Mouse (Mus musculus): Measurements from ENCODE around the gene Map1a. TPM values are rescaled to one million over a fixed set of nuclear protein-coding genes. Genes with fewer than 3 reads are reported as not detected.
A peak's percentile ranks its signal among the peaks of the same experiment; 100 is the strongest.

The Map1a gene
- polyA plus RNA-seq, 1 experiment from 2014 or later = 2.1 TPM

DNA sequence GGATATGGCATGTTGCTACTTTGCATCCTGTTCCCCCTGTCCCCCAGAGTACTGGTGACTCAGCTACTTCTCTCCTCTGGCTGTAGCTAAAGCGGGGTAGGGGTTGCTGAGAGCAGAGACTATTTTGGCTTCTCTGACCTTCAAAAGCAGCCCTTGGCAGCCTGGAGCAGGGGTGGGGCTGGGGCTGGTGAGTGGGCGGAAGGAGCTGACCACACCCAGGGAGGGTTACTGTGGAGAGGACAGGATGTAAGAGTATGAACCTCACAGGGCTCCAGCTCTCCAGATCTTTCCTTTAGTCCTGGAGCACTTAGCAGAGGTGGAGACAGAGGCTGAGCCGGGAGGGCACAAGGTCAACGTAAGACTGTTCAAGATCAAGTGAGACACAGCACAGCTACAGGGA lies 4.8 kb downstream of the Map1a start:
- Histone ChIP-seq H3K27me3 (ENCODE audit: control insufficient read depth, insufficient read depth, low read length) (no peaks in the 10 kb centered on the region), H3K4me3 (ENCODE audit: low read depth, low read length) (peak overlapping the region; percentile 52), H3K9me3 (ENCODE audit: control insufficient read depth, low read length) (no peaks in the 10 kb centered on the region), H3K9ac (ENCODE audit: low read length) (no peak overlapping the region), H3K27ac (replicated peaks) (no peak overlapping the region; the same call in 1 of the 2 replicates), H3K36me3 (ENCODE audit: control insufficient read depth, insufficient read depth, low read length) (no peaks in the 10 kb centered on the region), H3K4me2 (replicated peaks; ENCODE audit: low read depth) (peak overlapping the region; percentile 65), H3K4me1 (replicated peaks; ENCODE audit: control insufficient read depth, insufficient read depth) (peaks cover 7% of the 10 kb centered on the region; the same call in 1 of the 2 replicates)
- no peak for TF ChIP-seq EP300 (optimal IDR thresholded peaks at IDR 0.05)
- no peak for TF ChIP-seq CTCF (IDR thresholded peaks at IDR 0.05; ENCODE audit: low read depth)
- ATAC-seq (ENCODE audit: low FRiP score, low TSS enrichment) = peak; percentile 45
- WGBS = 6% methylated on average over 4 of the region's 4 CpGs
- peak; percentile 38 for DNase-seq (ENCODE audit: low spot score)

GRCm38 (mm10) chr2:121294753-121295607 lies 5.6 kb downstream of the Map1a start:
- WGBS = 2% methylated on average over 18 of the region's 18 CpGs
- Histone ChIP-seq H3K4me1 (replicated peaks; ENCODE audit: control insufficient read depth, insufficient read depth) (peaks cover 7% of the 10 kb centered on the region; the same call in 1 of the 2 replicates), H3K27ac (replicated peaks) (peak overlapping the region; percentile 56), H3K36me3 (ENCODE audit: control insufficient read depth, insufficient read depth, low read length) (no peaks in the 10 kb centered on the region), H3K9me3 (ENCODE audit: control insufficient read depth, low read length) (no peaks in the 10 kb centered on the region), H3K9ac (ENCODE audit: low read length) (peak overlapping the region; percentile 58), H3K4me3 (ENCODE audit: low read depth, low read length) (peak overlapping the region; percentile 52), H3K4me2 (replicated peaks; ENCODE audit: low read depth) (peak overlapping the region; percentile 65), H3K27me3 (ENCODE audit: control insufficient read depth, insufficient read depth, low read length) (no peaks in the 10 kb centered on the region)
- DNase-seq (ENCODE audit: low spot score) (peak; percentile 54), ATAC-seq (ENCODE audit: low FRiP score, low TSS enrichment) (peak; percentile 51; the same call in 1 of the 2 replicates)
- TF ChIP-seq CTCF (IDR thresholded peaks at IDR 0.05; ENCODE audit: low read depth) (no peak), EP300 (optimal IDR thresholded peaks at IDR 0.05) (no peak)

DNA sequence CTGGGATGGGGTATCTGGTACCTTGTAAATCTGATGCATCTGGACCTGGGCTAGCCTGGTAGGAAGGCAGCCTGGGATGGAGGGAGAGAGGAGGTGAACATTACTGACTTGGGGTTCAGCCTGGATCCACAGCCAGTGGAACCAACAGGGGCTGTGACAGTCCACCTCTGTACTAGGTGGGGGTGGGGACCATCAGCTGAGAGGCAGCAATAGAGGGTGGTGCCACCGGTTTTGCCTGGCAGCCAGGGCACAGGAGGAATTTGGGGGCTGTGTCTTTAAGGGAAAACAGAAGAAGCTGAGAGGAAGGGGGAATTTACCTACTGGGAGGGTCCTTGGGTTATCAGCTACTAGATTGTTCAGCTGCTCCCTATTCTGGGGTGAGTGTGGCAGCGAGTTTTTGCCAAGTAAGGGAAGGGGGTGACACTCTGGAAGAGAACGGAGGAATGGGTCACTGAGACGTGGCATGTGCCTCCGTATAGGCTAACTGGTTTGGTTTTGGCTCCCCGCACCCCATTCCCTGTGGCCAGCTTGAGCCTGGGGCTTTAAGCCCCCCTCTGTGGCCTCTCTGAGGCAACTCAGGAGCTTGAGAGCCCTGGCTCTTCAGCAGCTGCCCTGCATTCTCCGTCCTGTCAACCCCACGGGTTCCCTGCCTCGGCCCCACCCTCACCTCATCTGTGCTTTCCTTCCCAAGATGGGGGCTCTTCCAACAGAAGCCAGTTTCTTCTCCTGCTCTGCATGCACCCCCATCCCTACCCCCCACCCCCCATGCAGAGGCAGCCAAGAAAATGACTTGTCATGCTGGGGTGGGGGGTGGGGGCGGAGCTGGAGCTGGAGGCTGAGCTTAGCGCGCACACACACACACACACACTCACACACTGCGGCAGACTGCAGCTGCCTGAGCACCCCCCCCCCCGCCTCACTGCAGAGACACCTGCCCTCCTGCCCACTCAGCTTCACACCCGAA lies 6.5 kb downstream of the Map1a start:
- WGBS = 4% methylated on average over 15 of the region's 15 CpGs
- H3K36me3 ChIP-seq (ENCODE audit: control insufficient read depth, insufficient read depth, low read length) = no peaks in the 10 kb centered on the region
- peak; percentile 50 for DNase-seq (ENCODE audit: low spot score)
- H3K4me3 ChIP-seq (ENCODE audit: low read depth, low read length) = peak overlapping the region; percentile 52
- peaks cover 7% of the 10 kb centered on the region; the same call in 1 of the 2 replicates for H3K4me1 ChIP-seq (replicated peaks; ENCODE audit: control insufficient read depth, insufficient read depth)
- TF ChIP-seq CTCF (IDR thresholded peaks at IDR 0.05; ENCODE audit: low read depth) = no peak
- no peak for TF ChIP-seq EP300 (optimal IDR thresholded peaks at IDR 0.05)
- no peaks in the 10 kb centered on the region for H3K27me3 ChIP-seq (ENCODE audit: control insufficient read depth, insufficient read depth, low read length)
- no peaks in the 10 kb centered on the region for H3K9me3 ChIP-seq (ENCODE audit: control insufficient read depth, low read length)
- peak overlapping the region; percentile 58 for H3K9ac ChIP-seq (ENCODE audit: low read length)
- ATAC-seq (ENCODE audit: low FRiP score, low TSS enrichment) = peak; percentile 22; the same call in 1 of the 2 replicates
- peak overlapping the region; percentile 65 for H3K4me2 ChIP-seq (replicated peaks; ENCODE audit: low read depth)
- H3K27ac ChIP-seq (replicated peaks) = peak overlapping the region; percentile 56

GRCm38 (mm10) chr2:121296754-121297231 lies 7.4 kb downstream of the Map1a start:
- WGBS = 25% methylated on average over 6 of the region's 6 CpGs
- H3K4me1 ChIP-seq (replicated peaks; ENCODE audit: control insufficient read depth, insufficient read depth) = peaks cover 7% of the 10 kb centered on the region; the same call in 1 of the 2 replicates
- H3K36me3 ChIP-seq (ENCODE audit: control insufficient read depth, insufficient read depth, low read length) = no peaks in the 10 kb centered on the region
- peak overlapping the region; percentile 52 for H3K4me3 ChIP-seq (ENCODE audit: low read depth, low read length)
- no peak for TF ChIP-seq EP300 (optimal IDR thresholded peaks at IDR 0.05)
- no peak for TF ChIP-seq CTCF (IDR thresholded peaks at IDR 0.05; ENCODE audit: low read depth)
- H3K4me2 ChIP-seq (replicated peaks; ENCODE audit: low read depth) = peak overlapping the region; percentile 65
- DNase-seq (ENCODE audit: low spot score) = no peak
- no peaks in the 10 kb centered on the region for H3K9me3 ChIP-seq (ENCODE audit: control insufficient read depth, low read length)
- H3K9ac ChIP-seq (ENCODE audit: low read length) = no peak overlapping the region
- ATAC-seq (ENCODE audit: low FRiP score, low TSS enrichment) = no peak
- H3K27ac ChIP-seq (replicated peaks) = no peak overlapping the region
- H3K27me3 ChIP-seq (ENCODE audit: control insufficient read depth, insufficient read depth, low read length) = no peaks in the 10 kb centered on the region

DNA sequence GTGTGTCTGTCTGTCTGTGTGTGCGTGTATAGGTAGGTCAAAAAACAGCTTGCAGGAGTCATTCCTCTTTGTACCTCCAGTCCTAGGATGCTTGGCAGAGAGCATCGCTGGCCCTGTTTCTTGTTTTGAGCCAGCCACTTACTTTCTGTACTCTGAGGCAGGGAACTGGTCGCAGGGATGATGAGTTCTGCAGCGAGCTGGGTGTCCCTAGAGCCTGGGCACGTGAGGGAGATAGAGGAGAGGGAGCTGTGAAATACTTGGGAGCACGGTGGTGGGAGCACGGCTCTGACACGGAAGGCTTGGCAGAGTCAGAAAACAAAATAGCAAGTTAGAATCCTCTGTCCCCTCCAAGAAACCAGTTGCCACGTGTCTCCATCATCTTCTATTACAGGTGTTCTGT lies 8.3 kb downstream of the Map1a start:
- ATAC-seq (ENCODE audit: low FRiP score, low TSS enrichment) (no peak), DNase-seq (ENCODE audit: low spot score) (no peak)
- no peak overlapping the region for H3K9ac ChIP-seq (ENCODE audit: low read length)
- no peaks in the 10 kb centered on the region for H3K27me3 ChIP-seq (ENCODE audit: control insufficient read depth, insufficient read depth, low read length)
- 24% methylated on average over 9 of the region's 9 CpGs for WGBS
- no peak overlapping the region for H3K4me2 ChIP-seq (replicated peaks; ENCODE audit: low read depth)
- TF ChIP-seq CTCF (IDR thresholded peaks at IDR 0.05; ENCODE audit: low read depth) = no peak
- TF ChIP-seq EP300 (optimal IDR thresholded peaks at IDR 0.05) = no peak
- no peaks in the 10 kb centered on the region for H3K9me3 ChIP-seq (ENCODE audit: control insufficient read depth, low read length)
- no peak overlapping the region for H3K27ac ChIP-seq (replicated peaks)
- peaks cover 7% of the 10 kb centered on the region; the same call in 1 of the 2 replicates for H3K4me1 ChIP-seq (replicated peaks; ENCODE audit: control insufficient read depth, insufficient read depth)
- no peak overlapping the region for H3K4me3 ChIP-seq (ENCODE audit: low read depth, low read length)
- H3K36me3 ChIP-seq (ENCODE audit: control insufficient read depth, insufficient read depth, low read length) = no peaks in the 10 kb centered on the region
